Mouse (Mus musculus): ENCODE results near the gene Mcoln3.
A peak's percentile ranks its signal among the peaks of the same experiment; 100 is the strongest.

Gene Mcoln3

DNA sequence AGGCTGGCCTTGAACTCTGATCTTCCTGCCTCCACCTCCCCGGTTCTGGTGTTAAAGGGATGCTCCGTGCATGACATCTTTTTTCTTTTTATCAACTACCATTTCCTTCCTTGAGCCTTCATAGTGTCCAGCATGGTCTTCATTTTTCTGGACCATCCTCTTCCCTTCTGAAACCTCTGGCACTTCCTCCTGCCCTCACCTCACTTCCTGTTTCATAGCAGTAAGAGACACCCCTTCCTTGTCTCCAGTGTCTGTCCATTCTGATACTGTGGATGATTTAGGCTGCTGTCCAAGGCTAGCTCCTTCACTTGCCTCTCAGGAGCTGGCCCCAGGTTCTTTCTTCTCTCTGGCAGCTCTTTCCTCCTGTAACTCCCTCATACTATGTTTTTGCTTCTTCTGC is 18.2 kb downstream of the Mcoln3 start:
- DNase-seq: no peak

GRCm38 (mm10) chr3:146136422-146136821 is 19.2 kb downstream of the Mcoln3 start:
- peak; percentile 37 for DNase-seq

- DNase-seq: no peak
These were observed 23.0 kb downstream of the Mcoln3 start for GRCm38 (mm10) chr3:146140276-146140675.

DNA sequence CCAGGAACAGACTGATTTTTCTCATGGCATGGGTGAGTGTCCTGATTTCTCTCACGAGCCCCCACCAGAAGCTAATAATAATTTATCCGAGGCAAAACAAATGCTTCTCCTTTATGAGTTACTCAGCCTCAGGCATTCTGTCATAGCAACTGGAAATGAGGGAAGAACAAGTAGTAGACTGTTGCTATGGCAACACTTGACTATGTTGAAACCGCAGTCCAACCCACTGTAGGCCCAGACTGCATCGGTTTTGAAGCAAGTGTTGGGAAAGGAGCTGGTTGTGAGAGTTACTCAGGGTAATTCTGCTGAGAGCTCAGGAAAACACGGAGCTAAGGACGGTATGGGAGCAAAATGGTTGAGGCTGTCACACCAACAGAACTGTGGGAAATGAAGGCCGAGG is 25.3 kb downstream of the Mcoln3 start:
- no peak for DNase-seq

- DNase-seq: no peak
These were observed 28.3 kb downstream of the Mcoln3 start for GRCm38 (mm10) chr3:146145501-146145900.

DNA sequence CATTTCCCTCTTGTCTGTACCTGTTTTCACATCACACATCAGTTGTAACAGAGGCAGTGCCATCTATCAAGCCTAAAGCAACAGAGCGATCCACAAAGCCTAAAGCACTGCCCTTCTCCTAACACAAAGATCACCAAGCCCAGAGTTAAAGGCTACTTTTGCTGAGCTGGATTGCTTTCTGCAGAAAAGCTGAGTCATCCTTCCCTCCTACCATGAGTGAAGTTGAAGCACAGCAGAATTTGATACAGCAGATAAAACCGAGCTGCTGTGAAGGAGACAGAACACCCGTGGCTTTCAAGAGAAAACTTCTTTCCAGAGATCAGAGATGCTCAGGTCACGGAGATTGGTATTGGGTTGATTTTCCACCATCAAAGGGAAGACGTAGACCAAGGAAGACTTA is 28.9 kb downstream of the Mcoln3 start:
- DNase-seq: no peak

- DNase-seq: peak; percentile 29
These were observed 32.2 kb downstream of the Mcoln3 start, which contains the start of gene Mcoln2 for GRCm38 (mm10) chr3:146149156-146150057. Gene Mcoln2 (plus strand): TSS chr3:146149833.

DNA sequence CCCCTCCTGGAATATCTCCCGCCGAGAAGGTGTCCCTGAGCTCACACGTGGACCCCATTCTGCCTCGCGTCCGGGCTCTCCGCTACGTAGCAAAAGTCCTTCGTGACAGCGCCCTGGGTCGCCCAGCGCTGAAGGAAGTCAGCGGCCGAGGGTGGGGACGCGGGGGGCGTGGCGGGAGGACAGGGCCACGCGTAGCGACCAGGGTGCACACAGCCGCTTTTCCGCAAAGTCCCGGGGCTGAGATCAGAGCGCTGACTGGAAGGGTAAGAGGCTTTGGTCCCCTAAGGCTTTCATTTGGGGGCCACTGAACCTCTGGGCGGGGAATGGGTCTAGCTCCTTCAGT is 32.8 kb downstream of the Mcoln3 start:
- peak; percentile 70 for DNase-seq

DNA sequence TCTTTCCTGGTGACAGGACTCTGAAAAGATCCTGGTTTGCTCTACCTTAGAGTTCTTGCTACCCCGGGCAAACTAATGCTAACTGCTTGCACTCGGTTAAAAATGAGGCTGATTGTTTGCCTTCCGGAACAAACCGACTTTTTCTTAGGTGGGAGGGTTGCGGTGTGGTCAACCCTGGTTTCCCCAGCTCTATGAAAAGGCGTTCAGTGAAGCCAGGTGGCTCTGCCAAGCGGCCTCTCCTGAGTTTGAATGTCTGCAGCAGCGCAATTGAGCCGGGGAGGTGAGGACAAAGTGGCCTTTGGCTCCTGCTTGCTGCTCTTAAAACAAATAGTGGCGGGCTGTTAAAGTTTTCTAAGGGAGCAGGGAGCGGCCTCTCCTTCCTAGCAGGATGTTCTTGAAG is 33.3 kb downstream of the Mcoln3 start:
- peak; percentile 40 for DNase-seq

GRCm38 (mm10) chr3:146151328-146151727 is 34.1 kb downstream of the Mcoln3 start:
- no peak for DNase-seq

DNA sequence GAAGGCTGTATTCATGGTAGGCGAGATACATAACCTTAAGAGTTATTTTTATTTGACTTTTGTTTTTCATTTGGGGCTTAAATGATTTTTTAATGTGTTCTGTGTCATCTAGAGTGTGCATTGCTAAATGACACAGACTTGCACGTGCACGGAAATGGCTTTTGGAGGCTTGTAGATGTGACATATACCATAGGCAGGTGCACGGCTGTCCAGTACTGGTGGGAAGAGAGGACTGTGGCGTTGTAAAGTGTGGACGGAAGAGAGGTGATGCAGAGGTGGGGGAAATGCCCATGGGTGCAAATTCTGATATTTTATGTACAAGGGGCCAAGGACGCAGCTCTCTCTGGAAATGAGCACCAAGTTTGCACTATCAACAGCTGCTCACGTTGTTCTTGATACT is 34.5 kb downstream of the Mcoln3 start:
- DNase-seq: no peak

GRCm38 (mm10) chr3:146152348-146152747 is 35.1 kb downstream of the Mcoln3 start:
- DNase-seq: no peak

- no peak for DNase-seq
These were observed 35.7 kb downstream of the Mcoln3 start for GRCm38 (mm10) chr3:146152913-146153312.

- DNase-seq: peak; percentile 22
These were observed 36.8 kb downstream of the Mcoln3 start for GRCm38 (mm10) chr3:146153862-146154611.

DNA sequence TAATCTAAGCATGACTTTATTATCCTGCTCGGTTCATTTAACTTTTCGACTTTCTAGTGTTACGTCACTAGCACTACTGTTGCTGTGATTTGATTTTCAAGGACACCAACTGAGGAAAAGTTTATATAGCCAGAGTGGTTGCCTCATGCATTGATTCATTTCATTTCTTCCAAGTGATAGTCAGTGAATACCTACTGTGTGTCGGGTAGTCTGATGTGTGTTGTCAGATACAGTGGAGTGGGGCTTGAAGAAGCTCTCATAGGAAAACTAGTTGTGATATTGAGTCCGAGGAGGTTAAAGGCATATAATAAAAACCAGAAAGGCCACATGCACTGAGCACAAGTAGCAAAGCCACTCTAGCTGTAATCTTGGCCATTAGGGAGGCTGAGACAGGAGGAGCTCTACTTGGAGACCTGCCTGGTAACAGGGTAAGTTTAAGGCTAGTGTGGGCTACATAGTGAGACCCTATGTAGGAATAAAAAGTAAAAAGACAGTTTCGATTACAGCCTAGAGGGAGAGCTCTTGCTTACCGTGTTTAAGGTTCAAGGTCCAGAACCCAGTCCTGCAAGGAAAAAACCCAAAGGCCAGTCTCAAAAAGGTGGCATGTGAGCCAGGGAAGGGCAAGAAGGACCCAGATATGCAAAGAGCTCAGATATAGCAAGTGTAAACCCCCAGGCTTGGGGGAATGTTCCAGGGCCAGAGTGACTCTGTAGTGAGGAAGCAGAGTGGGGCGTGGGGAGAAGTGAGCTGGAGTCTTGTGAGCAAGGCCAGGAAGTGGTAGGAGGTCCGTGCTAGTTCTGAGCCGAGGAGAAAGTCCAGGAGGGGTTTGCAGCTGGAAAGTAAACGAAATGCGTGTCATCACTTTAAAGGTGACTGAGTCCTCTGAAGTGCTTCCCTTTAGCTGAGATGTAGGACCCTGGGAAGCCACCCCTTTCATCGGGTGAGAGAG is 38.7 kb downstream of the Mcoln3 start:
- no peak for DNase-seq

GRCm38 (mm10) chr3:146156811-146157210 is 39.6 kb downstream of the Mcoln3 start:
- no peak for DNase-seq

DNA sequence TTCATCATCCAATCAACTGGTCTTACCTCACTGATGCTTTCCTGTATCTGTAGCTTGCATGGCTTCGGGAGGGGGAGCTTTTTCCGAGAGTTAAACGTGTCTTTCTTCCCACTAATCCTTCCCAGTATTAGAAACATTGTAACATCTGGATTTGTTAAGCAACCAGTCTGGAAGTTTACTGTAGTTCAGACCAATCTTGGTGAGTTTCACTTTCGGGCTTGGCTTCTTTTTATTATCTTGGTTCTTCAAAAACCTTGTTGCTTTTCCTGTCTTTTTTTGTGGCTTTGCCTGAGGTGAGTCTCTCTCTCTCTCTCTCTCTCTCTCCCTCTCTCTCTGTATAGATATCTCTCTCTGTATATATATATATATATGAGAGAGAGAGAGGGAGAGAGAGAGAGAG is 40.8 kb downstream of the Mcoln3 start:
- DNase-seq: no peak

- DNase-seq: no peak
These were observed 42.1 kb downstream of the Mcoln3 start for GRCm38 (mm10) chr3:146159360-146159759.

DNA sequence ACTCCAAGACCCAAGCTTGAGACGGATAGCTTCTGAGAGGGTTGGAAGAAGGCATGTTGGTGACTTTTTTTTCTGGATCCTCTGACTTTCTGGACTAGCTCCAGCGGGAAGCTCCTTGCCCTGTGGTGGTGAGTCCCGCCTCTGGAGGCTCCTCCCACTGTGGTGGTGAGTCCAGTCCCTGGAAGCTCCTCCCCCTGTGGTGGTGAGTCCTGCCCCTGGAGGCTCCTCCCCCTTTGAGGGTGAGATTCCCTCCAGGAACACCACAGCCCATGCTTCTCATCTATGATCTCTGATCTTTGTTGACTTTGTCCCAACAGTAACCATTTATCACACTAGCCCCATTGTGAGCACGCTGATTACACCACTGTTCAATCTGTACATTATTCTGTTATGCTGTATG is 44.9 kb downstream of the Mcoln3 start:
- no peak for DNase-seq

DNA sequence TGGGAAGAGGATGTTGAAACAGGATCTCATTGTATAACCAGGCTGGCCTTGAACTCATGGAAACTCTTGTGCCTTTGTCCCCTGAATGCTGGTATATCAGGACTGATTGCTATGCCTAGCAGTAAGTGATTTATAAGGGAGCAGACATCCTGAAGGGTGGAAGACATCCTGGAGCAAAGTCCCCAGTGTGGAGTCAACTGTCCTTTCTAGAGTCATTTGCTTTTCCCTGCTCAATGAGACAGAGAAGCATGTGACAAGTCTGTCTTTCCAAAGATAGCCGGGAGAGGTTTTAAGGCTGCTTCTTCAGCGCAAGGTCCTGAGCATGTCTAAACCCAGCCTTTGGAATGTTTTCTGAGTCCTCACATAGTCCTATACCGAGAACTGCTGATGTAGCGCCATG is 52.1 kb downstream of the Mcoln3 start:
- no peak for DNase-seq

DNA sequence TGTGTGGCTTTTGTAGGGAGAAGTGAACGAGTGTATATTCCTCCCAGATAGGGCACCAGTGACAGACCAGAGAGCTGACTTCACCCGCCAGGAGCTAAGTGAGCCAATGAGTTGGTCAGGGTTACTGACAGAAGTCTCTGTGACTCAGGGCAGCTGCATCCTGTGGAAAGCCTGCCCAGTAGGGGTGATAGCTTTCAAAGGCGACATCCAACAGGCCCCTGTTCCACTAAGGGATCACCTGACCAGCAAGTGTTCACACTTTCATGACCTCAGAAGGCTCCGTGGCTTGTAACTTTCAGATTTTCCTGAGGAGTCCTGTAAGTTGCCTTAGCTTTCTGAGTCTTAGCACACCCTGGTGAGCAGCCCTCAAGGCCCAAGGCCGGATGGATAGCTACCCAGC is 55.8 kb downstream of the Mcoln3 start:
- DNase-seq: no peak

DNA sequence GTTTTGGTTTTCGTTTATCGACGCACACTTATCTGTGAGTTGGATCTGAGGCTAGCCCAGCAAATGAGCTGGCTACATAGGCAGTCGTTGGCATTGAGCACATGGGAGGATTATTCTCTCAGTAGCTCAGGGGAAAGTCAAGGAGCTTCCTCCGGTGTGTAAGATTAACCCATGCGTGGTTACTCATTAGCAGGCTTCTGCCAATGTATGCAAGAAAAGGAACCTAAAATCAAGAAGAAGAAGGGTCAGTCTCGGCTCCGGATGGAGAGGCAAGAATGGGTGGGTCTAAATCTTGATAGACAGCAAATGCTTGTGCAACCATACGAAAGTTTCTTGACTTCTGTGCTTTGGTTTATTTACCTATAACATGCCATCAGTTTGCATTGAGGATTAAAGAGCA is 57.0 kb downstream of the Mcoln3 start:
- DNase-seq: peak; percentile 17

GRCm38 (mm10) chr3:146177295-146177694 is 60.0 kb downstream of the Mcoln3 start:
- DNase-seq: no peak

Data from kidney, postnatal 10 days (tissue).